Mouse (Mus musculus) central nervous system, embryonic 11.5 days (tissue): ENCODE results near the gene Olfr1402. TPM values are rescaled to one million over a fixed set of nuclear protein-coding genes. Genes with fewer than 3 reads are reported as not detected.

Source experiments
- polyA plus RNA-seq: library from polyadenylated mRNA; depleted of rRNA; stranded (reverse); fragments of >200 nt; gene quantifications from 2 replicates; pipeline ENCODE4 v1.2.3, GENCODE M21; 2012; rRNA removed

Gene Olfr1402
- polyA plus RNA-seq, result not detected in 2 replicates

DNA sequence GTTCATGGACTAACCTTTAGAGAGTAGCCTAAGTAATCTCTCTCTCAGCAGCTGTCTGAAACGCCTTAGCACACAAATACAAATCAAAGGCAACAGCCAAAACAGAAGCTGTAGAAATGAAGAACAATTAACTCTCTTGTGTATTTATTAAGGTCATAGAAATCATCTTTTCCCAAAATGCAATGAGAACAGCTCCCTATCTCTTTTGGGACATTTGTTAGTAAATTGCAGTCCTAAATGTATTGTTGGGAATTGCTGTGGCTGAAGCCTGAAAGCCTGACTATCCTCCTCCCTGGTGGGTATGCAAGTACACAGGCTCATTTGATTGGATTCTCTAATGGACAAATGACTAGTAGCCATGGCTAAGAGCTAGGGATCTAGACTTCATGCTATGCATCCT, at the start of gene Olfr1402:
Gene Olfr1402 (minus strand): TSS at position 101 of the 400 bp plus-strand sequence.

Other genes starting within 250 kb of the Olfr1402 start
- 46.7 and 58.5 TPM in 2 replicates for gene Bcl9, start 124.1 kb downstream of the Olfr1402 start, polyA plus RNA-seq
- 15.6 and 19.5 TPM in 2 replicates for gene Chd1l, start 188.2 kb upstream of the Olfr1402 start, polyA plus RNA-seq
- 0.70 and 0.97 TPM in 2 replicates for gene Fmo5, start 206.8 kb upstream of the Olfr1402 start, polyA plus RNA-seq
- gene Prkab2, start 236.2 kb upstream of the Olfr1402 start, polyA plus RNA-seq, result 11.1 and 14.8 TPM in 2 replicates